Mouse (Mus musculus): ENCODE data around the gene Plbd1.

The Plbd1 gene

GRCm38 (mm10) chr6:136647455-136647861 lies 14.3 kb downstream of the Plbd1 start:
- DNase-seq = no peak

DNA sequence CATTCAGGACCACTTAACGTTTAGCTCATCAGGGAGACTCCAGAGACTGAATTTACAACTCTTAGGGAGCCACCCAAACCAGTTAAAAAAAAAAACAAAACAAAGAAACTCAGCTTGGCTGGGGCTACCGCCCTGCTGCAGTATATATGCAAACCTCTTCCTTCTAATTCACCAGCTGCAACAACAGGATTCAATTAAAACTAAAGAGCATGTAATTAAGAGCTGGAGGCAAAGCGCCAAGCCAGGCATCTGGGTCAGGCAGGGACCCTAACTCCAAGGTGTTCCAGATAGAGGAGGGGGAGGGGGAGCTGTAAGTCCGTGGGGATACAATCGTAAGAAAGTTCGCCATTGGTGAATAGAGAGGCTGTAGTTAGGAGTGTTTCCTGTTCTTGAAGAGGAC lies 15.5 kb downstream of the Plbd1 start:
- no peak for DNase-seq

GRCm38 (mm10) chr6:136645754-136646153 lies 16.0 kb downstream of the Plbd1 start:
- no peak for DNase-seq

GRCm38 (mm10) chr6:136644171-136644570 lies 17.6 kb downstream of the Plbd1 start:
- peak; percentile 67 to 71 for DNase-seq

DNA sequence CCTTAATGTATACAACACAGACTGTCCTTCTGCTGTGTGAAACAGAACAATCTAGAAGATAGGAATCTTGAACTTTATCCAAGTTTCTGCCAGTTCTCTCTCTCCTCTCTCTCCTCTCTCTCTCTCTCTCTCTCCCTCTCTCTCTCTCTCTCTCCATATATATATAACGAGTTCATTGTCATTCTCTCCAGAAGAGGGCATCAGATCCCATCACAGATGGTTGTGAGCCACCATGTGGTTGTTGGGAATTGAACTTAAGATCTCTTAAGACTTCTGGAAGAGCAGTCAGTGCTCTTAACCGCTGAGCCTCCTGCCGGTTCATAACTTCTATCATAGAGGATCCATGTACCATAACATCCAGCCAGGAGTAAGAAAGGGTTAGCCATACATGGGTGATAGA lies 26.7 kb downstream of the Plbd1 start:
- DNase-seq = no peak

- no peak for DNase-seq
These were observed 28.0 kb downstream of the Plbd1 start for GRCm38 (mm10) chr6:136633719-136634118.

- DNase-seq = no peak
These were observed 28.6 kb downstream of the Plbd1 start for GRCm38 (mm10) chr6:136633154-136633553.

DNA sequence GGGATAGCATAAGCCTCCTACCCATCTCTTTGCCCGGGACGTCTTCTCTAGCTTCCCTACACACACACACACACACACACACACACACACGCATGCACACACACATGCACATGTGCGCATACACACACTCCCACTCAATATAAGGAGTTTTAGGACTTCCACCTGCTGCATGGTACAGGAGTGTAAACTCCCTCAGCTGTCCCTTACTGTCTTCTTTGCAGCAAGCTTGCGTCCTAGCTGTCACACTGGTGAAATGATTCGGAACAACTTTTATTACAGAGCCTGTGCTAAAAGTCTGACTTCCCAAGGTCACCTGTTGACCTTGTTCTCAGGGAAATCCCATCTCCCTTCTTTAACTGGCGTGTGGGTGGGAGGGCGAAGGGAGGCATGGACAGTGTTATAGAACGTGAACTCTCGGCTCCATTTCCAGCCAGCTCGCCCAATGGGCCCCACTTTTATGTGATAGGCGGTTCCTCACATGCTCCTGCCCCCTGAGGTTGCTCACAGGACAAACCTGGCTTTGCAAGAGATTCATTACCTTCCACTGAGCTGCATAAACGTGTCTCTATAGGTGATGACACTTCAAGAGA lies 29.7 kb downstream of the Plbd1 start:
- DNase-seq = no peak

DNA sequence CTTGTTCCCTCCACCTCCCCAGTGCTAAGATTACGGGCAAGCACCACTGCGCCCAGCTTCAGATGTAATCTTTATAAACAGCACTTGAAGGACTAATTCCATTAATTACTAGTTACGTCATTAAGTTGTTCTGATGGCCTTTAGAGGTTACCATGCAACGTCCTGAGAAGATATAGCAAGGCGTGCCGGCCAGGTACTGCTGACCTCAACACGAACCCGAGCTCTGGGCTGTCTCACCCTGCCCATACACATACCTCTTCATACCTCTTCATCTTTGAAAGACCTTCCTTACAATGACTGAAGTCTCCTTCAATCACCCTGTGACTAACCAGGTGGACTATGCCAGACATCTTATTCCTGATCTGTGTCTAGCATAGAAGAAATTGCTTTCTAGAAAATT lies 30.2 kb downstream of the Plbd1 start:
- DNase-seq = no peak

GRCm38 (mm10) chr6:136629639-136630038 lies 32.1 kb downstream of the Plbd1 start:
- DNase-seq = no peak

DNA sequence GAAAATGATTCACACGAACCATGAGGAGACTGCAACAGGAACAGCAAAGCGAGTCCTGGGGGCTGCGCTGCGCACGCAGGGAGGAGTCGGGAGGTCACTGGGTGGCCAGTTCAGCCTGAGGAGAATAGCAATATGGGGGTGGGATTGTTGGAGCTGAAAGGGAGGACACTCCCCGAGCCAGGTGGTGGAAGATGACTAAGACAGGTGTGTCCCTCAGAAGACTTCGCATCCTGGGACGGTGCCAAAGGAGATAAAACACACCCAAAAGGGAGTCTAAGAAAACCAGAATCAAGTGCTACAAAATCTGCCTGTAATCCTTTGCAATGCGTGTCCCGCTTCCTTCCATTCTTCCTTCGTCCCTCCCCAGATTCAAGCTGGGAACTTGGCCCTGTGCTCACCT lies 36.3 kb downstream of the Plbd1 start:
- DNase-seq = no peak

DNA sequence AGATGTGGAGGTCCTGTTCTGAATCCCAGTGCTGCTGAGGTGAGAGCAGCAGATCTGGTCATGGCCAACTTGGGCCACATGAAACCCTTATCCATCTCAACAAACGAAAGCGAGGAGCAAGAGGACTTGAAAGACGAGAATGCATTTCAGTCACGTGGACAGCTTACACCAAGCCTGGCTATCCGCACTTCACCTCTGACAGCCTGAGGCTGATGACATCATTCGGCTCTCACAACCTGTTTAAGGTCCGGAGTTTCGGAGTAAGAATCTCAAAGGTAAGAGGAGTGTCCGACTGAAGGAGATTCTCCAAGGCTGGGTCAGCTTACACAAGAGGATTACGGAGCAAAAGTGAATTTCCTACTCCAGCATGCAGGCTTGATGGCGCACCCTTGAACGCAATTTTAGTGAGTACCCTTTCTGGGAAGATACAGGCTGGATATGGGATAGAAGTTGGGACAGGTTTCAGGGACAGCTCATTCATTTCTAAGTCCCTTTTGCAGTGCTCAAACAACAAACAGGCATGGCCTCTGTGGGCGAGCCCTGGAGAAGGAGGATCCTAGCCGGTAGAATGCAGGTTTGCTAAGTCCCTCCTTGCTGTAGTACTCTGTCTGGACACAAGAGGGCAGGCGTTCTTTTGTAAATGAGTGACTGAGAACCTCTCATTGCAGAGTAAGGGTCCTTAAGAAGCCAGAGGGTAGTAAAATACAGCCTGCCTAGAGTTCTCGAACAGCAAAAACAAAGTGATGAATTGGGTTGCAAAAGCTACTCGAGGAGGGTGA lies 41.2 kb downstream of the Plbd1 start:
- DNase-seq = peak; percentile 86 to 88

DNA sequence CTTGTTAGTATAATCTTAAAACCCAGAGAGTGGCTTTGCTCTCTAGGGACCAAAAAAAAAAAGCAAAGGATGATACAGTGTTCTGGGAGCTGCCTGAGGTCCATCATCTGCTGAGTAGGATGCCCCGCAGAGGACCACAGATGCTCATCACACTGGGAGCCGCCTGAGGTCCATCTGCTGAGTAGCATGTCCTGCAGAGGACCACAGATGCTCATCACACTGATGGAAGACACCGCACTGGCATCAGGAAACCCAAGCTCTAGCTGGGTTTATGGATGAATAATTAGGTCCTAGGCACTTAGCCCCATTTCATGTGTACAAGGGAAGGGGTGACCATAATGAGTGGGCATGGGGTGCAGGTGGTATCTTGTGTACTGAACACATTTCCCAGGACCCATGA lies 47.6 kb downstream of the Plbd1 start:
- DNase-seq = no peak

GRCm38 (mm10) chr6:136612312-136612711 lies 49.4 kb downstream of the Plbd1 start:
- DNase-seq = peak in 1 of 2 experiments; percentile 29

DNA sequence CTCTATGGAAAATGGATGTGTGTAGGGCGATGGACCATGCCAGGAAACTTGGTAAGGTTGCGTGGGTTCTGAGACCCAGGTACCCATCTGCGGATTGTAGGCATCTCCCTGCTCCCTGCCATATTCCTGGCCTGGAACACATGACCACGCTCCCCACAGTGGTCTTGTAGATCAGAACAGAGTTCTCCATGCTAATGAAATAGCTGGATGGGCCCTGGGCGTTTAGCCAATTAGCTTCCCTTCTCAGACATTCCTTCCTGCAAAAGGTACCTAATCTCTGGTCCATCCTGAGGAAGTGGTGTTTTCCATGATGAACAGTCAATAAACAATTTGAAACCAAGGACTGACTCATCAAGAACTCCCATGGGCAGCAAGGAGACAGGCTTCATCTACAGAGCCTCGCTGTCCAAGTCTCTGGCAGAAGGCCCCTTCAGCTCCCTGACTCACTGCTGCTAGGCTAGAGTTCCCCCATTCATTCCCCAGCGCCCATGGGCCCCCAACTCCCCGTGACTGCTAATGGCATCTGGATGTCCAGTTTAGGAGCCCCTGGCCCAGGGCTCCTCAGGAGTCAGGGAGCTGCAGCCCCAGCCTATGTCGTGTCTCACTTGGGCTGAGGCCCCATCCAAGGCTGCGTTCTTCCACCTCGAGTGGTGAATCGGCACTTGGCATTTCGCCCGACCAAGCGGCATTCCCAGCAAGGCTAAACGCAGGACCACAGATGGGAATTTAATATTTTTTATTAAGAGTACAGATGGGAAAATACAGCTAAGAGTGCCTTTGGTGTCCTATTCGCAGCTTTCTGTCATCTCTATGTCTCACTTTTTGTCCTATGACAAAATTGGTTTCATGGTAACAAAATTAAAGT lies 50.1 kb downstream of the Plbd1 start:
- DNase-seq = no peak

- DNase-seq = no peak
These were observed 59.1 kb downstream of the Plbd1 start for GRCm38 (mm10) chr6:136602601-136603000.

GRCm38 (mm10) chr6:136594541-136594940 lies 67.2 kb downstream of the Plbd1 start:
- DNase-seq = no peak

- no peak for DNase-seq
These were observed 71.0 kb downstream of the Plbd1 start for GRCm38 (mm10) chr6:136590739-136591138.

- DNase-seq = no peak
These were observed 95.7 kb downstream of the Plbd1 start for GRCm38 (mm10) chr6:136566002-136566401.

All from B cell, adult 2 months (primary cell).